Mouse (Mus musculus): Measurements from ENCODE around the gene Rbbp4. TPM values are rescaled to one million over a fixed set of nuclear protein-coding genes. Genes with fewer than 3 reads are reported as not detected.

Gene Rbbp4
- total and polyA plus RNA-seq, 3 experiments, result 41.4 to 179 (median 73.3) TPM

DNA sequence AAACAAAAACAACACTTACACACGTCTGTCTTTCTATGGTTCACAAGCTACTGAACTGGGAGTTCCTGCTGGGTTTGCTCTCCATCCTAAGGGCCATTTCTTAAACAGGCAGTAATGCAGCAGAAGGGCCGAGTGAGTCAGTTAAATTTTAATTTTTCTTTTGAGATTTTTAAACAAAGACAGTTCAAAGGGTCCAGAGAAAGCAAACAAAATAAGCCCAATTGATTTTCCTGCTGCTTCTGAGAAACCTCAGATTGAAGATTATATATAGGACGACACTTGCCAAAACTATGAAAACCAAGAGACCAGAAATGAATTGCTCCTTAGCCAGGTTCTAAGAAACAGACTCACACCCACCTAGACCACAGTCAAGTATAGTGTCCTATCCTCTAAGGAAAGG, 21.3 kb downstream of the Rbbp4 start:
- no peaks in the 10 kb centered on the region for H3K4me1 ChIP-seq (ENCODE audit: control insufficient read depth in 1 of 2, insufficient read depth in 2 of 2)
- in situ Hi-C loops (cut with MboI; ENCODE audit: low pct_ligation_motif_present, low pct_unique_long_range_greater_than_20kb, low sequenced_read_pairs) (no loop called here), dilution Hi-C loops (cut with MboI; ENCODE audit: extremely low pct_ligation_motif_present, extremely low pct_unique_long_range_greater_than_20kb, low sequenced_read_pairs) (no loop called here)
- no peak for DNase-seq (ENCODE audit: extremely low read depth)
- H3K27me3 ChIP-seq (replicated peaks), result no peaks in the 10 kb centered on the region
- no peak overlapping the region for H3K27ac ChIP-seq (ENCODE audit: insufficient read depth, low read depth)
- H3K4me3 ChIP-seq (replicated peaks in 1 of 3; ENCODE audit: low read depth in 2 of 3, low read length in 2 of 3, poor library complexity in 1 of 3), result no peak overlapping the region
- no peak for TF ChIP-seq KAT2A (IDR thresholded peaks at IDR 0.05; ENCODE audit: insufficient replicate concordance, low read length)
- no peak for TF ChIP-seq POLR2A (IDR thresholded peaks at IDR 0.05; ENCODE audit: low read depth, low read length)
- no peak for TF ChIP-seq IRF4 (IDR thresholded peaks at IDR 0.05; ENCODE audit: low read depth, low read length)
- no peak for TF ChIP-seq PAX5 (IDR thresholded peaks at IDR 0.05; ENCODE audit: low read length)
- peaks cover 8% of the 10 kb centered on the region; the same call in 1 of the 2 replicates for H3K79me2 ChIP-seq (replicated peaks; ENCODE audit: control insufficient read depth, extremely low read depth, insufficient read depth, poor library complexity, severe bottlenecking)
- no peak overlapping the region for H3K9ac ChIP-seq (ENCODE audit: insufficient read depth, low read depth)
- peaks cover 51 to 86% of the 10 kb centered on the region in 2 experiments for H3K36me3 ChIP-seq (replicated peaks in 1 of 2; ENCODE audit: control insufficient read depth in 1 of 2, insufficient read depth in 1 of 2, low read length in 1 of 2)
- no peaks in the 10 kb centered on the region for H3K9me3 ChIP-seq (replicated peaks; ENCODE audit: low read length)
- H3K4me2 ChIP-seq (ENCODE audit: insufficient read depth, low read depth, poor library complexity, severe bottlenecking), result no peak overlapping the region

DNA sequence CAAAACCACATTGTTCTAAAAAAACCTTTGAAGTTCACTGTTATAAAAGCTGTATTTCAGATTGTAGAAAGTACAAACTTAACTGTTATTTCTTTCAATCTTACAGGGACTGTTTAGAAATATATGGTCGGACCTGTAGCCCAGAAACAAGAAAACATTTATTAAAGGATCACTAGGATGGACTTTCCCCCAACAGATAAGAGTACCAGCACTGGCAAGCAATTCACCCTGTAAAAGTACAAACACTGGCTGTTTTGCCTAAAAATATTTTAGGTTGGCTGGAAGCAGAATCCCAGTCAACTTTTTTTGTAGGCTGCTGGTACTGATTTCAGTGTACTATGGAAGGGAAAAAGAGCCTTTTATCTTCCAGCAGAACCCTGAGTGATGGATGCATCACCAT, 27.2 kb downstream of the Rbbp4 start:
- Histone ChIP-seq H3K27ac (ENCODE audit: insufficient read depth, low read depth) (no peak overlapping the region), H3K79me2 (replicated peaks; ENCODE audit: control insufficient read depth, extremely low read depth, insufficient read depth, poor library complexity, severe bottlenecking) (0 out of 2 replicates have a peak, but pooled peaks cover 3% of the 10 kb centered on the region), H3K4me2 (ENCODE audit: insufficient read depth, low read depth, poor library complexity, severe bottlenecking) (no peak overlapping the region), H3K9ac (ENCODE audit: insufficient read depth, low read depth) (no peak overlapping the region), H3K36me3 (replicated peaks in 1 of 2; ENCODE audit: control insufficient read depth in 1 of 2, insufficient read depth in 1 of 2, low read length in 1 of 2) (peaks cover 35 to 73% of the 10 kb centered on the region in 2 experiments), H3K9me3 (replicated peaks; ENCODE audit: low read length) (no peaks in the 10 kb centered on the region), H3K4me1 (ENCODE audit: control insufficient read depth in 1 of 2, insufficient read depth in 2 of 2) (peaks cover 0 to 12% of the 10 kb centered on the region in 2 experiments; a peak in 1 of 4 replicates), H3K4me3 (replicated peaks in 1 of 3; ENCODE audit: low read depth in 2 of 3, low read length in 2 of 3, poor library complexity in 1 of 3) (no peak overlapping the region), H3K27me3 (replicated peaks) (no peaks in the 10 kb centered on the region)
- DNase-seq (ENCODE audit: extremely low read depth), result no peak
- in situ Hi-C loops (cut with MboI; ENCODE audit: low pct_ligation_motif_present, low pct_unique_long_range_greater_than_20kb, low sequenced_read_pairs), result no loop called here
- TF ChIP-seq ZC3H11A (IDR thresholded peaks at IDR 0.05; ENCODE audit: low read depth, low read length), result no peak
- dilution Hi-C loops (cut with MboI; ENCODE audit: extremely low pct_ligation_motif_present, extremely low pct_unique_long_range_greater_than_20kb, low sequenced_read_pairs), result no loop called here

GRCm38 (mm10) chr4:129304306-129304705, 30.9 kb downstream of the Rbbp4 start:
- H3K27ac ChIP-seq (ENCODE audit: insufficient read depth, low read depth), result no peak overlapping the region
- H3K4me1 ChIP-seq (ENCODE audit: control insufficient read depth in 1 of 2, insufficient read depth in 2 of 2), result peaks cover 0 to 12% of the 10 kb centered on the region in 2 experiments; a peak in 1 of 4 replicates
- in situ Hi-C loops (cut with MboI; ENCODE audit: low pct_ligation_motif_present, low pct_unique_long_range_greater_than_20kb, low sequenced_read_pairs) (no loop called here), dilution Hi-C loops (cut with MboI; ENCODE audit: extremely low pct_ligation_motif_present, extremely low pct_unique_long_range_greater_than_20kb, low sequenced_read_pairs) (no loop called here)
- no peak overlapping the region for H3K4me3 ChIP-seq (replicated peaks in 1 of 3; ENCODE audit: low read depth in 2 of 3, low read length in 2 of 3, poor library complexity in 1 of 3)
- TF ChIP-seq USF1 (IDR thresholded peaks at IDR 0.05; ENCODE audit: low read depth, low read length), result no peak
- TF ChIP-seq CHD1 (IDR thresholded peaks at IDR 0.05; ENCODE audit: low read depth, low read length), result no peak
- no peak for TF ChIP-seq GABPA (IDR thresholded peaks at IDR 0.05; ENCODE audit: insufficient replicate concordance, low read depth, low read length)
- TF ChIP-seq IRF4 (IDR thresholded peaks at IDR 0.05; ENCODE audit: low read depth, low read length), result no peak
- TF ChIP-seq NRF1 (IDR thresholded peaks at IDR 0.05; ENCODE audit: low read depth, low read length), result no peak
- TF ChIP-seq CHD2 (IDR thresholded peaks at IDR 0.05; ENCODE audit: low read length), result no peak
- TF ChIP-seq TBP (conservative IDR thresholded peaks at IDR 0.05; ENCODE audit: low read depth, low read length), result no peak
- no peak for TF ChIP-seq ZKSCAN1 (IDR thresholded peaks at IDR 0.05; ENCODE audit: borderline replicate concordance, low read depth, low read length)
- TF ChIP-seq SIN3A (IDR thresholded peaks at IDR 0.05; ENCODE audit: low read length), result no peak
- TF ChIP-seq RCOR1 (conservative IDR thresholded peaks at IDR 0.05; ENCODE audit: low read depth, low read length), result no peak
- TF ChIP-seq POLR2AphosphoS2 (IDR thresholded peaks at IDR 0.05; ENCODE audit: low read depth, low read length), result no peak
- no peak for TF ChIP-seq E2F4 (IDR thresholded peaks at IDR 0.05; ENCODE audit: insufficient replicate concordance, low read depth, low read length)
- DNase-seq (ENCODE audit: extremely low read depth), result no peak
- no peaks in the 10 kb centered on the region for H3K27me3 ChIP-seq (replicated peaks)
- no peak overlapping the region for H3K9ac ChIP-seq (ENCODE audit: insufficient read depth, low read depth)
- H3K79me2 ChIP-seq (replicated peaks; ENCODE audit: control insufficient read depth, extremely low read depth, insufficient read depth, poor library complexity, severe bottlenecking), result no peaks in the 10 kb centered on the region
- peaks cover 10% of the 10 kb centered on the region for H3K9me3 ChIP-seq (replicated peaks; ENCODE audit: low read length)
- peaks cover 18 to 44% of the 10 kb centered on the region in 2 experiments for H3K36me3 ChIP-seq (replicated peaks in 1 of 2; ENCODE audit: control insufficient read depth in 1 of 2, insufficient read depth in 1 of 2, low read length in 1 of 2)
- no peak overlapping the region for H3K4me2 ChIP-seq (ENCODE audit: insufficient read depth, low read depth, poor library complexity, severe bottlenecking)

All from CH12.LX (cell line).